Mouse (Mus musculus) forelimb bud, embryonic 11.5 days (tissue): ENCODE measurements at regions not wholly inside any gene's neighbourhood (a gene's known extent, or its start where the extent isn't known, plus 50 kb on each side); places are given as distances from the start of the nearest gene placed in this dataset.

ENCODE experiments used
- DNase-seq: peaks from one replicate; pipeline ENCODE4 v3.0.0-alpha.2; 2012; ENCODE audit warnings: low read depth, low spot score

DNA sequence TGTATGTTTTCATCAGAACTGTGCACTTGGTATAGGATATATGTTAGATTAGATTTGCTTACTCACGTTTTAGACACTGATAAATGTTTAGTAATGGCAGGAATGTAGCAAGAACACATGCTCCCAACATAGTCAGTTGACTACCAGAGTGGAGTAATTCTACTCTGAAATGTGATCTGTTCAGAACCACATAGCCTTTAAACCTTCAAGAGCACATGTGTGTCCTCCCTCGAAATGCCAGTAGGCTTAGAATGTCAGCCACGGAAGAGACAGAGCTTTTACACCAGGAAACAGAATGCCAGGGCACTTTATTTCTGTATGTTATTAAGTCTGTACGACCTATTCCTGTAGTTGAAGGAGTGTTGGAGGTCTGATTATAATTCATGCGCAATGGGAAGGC, 51.3 kb upstream of the Cd28 start:
- no peak for DNase-seq

DNA sequence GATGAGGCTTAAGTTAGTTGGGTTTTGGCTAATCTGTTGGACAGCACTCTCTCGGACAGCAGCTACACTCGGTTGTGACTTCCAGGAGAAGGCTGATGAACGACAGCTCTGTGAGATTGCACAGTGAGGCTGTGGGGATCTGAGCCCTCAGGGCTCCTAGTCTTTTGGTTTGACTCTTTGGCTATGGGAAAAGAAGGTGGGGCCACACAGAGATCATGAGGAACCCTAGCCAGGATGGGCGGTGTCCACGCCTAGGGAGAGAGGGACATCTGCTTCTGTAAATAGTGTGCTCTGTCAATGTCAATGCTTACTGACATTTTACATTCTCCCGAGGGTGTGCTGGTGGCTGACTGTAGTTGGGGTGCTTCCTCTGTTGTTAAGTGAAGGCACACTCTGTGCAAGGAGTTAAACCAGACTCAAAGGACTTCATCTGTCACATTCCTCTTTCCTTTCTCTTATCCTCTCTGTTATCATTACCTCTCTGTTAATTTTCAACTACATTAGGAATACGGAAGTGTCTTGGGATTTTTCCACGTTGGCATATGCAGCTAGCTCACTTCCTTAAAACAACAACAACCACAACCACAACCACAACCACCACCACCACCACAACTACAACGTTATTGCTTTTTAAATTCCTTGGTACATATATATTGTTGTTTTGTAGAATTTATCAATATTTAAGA, 54.2 kb upstream of the Cd28 start:
- DNase-seq: no peak

- DNase-seq: no peak
These were observed 54.7 kb upstream of the Cd28 start for GRCm38 (mm10) chr1:60661857-60662256.

DNA sequence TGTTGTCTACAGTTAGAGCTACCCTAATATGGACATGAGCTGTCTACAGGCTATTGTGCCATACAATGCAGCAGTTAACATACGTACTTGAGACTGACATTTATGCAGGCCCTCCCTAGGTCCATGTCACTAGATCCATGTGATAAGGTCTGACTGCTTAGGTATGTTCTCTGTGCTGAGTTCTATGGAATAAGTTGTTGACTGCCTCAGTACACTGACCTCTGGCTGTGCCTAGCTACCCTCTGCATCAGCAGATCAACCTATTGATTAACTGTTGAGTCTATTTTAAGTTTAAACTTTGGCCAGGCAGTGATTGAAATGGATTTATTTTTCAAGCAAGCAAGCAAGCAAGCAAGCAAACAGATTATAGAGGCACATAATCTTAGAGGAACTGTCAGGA, 57.0 kb upstream of the Cd28 start:
- no peak for DNase-seq

DNA sequence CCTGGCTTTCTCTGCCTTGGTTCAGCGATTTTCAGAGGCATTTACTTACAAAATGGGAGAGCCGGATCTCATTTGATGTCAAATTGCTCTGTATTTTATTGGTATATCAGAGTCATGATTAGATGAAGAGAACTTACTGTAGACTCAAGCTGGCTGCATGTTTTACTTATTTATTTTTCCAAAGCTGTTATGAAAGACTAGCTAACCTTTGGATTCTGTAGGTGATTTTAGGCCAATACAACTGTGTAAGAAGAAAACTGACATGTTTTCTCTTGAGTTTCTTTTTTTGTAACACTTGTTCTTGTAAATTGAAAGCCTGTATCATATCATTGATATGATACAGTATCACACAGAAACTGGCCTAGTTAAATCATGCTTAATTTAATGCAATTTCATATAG, 57.6 kb upstream of the Cd28 start:
- DNase-seq: no peak

GRCm38 (mm10) chr1:60658383-60658782, 58.2 kb upstream of the Cd28 start:
- no peak for DNase-seq

DNA sequence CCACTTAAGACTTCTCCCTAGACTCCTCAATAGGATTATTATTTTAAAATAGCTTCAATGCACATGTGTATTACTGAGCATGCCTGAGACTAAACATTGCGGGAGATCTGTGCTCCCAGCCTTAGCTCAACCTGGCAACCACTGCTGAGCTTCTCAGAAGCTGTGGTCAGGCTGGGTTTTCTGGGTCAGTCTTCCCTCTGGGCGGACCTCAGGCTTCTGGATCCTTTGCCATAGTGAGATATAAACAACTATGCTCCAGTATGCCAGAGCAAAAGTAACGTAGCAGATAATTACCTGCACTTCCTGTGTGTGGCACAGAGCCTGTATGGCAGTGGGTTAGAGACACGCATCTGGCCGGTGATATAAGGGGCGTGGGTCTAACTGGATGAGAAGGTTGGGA, 59.1 kb upstream of the Cd28 start:
- DNase-seq: no peak

DNA sequence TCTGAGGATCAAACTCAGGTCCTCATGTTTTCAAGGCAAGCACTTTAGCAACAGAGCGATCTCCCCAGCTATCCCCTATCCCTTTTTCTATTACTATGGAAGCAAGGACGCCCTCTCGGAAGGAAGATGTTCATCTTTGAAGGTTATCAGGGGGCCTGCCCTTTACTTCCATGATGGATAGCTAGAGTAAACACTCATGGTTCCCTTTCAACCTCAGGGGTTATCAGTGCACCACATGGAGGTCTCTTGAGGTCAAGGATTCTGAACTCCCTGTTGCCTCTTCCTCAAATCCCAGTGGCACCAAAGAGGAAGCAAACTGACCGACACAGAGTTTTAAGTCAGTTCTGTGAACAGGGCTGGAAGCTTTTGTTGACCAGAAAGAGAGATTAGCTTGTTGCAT, 59.6 kb upstream of the Cd28 start:
- DNase-seq: no peak

DNA sequence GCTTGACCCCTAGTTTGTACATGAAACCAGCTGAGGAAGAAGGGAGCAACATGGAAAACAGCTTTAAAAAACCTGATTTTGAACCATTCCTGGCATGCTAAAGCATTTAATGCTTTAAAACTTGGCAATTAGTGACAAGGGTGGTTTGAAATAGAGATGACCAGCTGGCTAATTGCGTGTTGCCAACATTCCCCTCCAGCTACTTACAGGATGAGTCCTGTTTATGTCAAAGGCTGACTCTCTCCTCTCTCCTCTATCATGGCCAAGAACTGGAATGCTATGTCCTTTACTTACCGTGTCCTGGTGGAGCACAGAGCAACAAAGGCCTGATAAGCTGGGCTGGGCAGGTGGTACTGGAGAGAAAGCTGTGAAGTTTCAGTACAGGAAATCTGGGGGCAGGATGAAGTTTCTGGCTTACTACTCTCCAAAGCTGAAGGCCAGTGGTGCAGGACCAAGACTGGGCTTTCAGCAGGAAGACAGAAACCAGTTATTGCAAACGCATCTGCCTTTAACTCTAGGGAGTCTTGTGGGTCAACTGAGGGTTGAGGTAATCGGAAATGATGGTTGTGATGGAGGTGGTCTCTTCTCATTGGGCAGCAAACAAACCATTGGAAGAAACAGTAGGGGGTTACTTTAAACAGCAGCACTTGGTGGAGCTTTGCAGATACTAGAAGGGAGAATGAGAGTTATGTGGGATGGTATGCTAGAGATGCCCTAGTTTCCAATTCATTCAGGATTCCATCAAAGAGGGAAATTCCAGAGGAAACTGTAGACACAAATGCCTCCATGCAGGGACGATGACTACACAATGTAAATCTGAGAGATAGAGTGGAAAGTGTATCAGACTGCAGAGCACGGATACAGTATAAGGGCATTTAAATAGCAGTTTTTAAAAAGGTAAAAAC, 60.7 kb upstream of the Cd28 start:
- DNase-seq: no peak

DNA sequence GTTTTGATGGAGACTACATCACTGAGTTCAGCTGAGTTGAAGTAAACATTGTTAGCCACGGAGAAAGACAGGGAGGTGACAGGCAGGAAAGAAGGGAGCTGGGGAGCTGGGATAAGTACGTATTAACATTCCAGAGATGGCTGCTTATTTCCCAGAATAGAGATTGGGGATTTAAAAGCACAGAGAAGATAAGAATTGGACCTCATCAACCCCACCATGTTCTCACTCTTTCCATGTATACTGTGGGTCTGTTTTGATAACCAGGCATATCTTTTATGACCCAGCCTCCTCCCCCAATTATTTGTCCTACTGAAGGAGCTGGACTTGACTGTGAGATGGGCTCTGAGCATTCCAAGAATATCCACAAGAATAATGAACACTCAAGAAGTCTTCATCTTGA, 61.4 kb upstream of the Cd28 start:
- DNase-seq: no peak

- DNase-seq: no peak
These were observed 64.0 kb upstream of the Cd28 start for GRCm38 (mm10) chr1:60652570-60653011.

DNA sequence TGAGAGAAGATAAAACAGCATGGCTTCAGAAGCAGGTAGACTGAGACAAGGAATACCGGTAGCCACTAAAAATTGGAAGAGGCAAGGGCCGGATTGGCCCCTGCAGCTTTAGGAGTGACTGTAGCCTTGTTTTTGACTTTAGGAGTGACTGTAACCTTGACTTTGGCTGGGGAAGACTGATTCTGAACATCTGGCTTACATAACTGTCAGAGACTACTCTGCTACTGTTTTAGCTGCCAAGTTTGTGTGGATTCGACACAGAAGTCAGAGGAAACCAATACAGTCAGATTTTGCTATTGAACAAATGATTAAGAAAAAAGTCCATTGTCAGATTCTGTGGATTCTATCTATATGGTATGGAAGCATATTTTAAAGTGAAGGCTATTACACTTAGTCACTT, 66.4 kb upstream of the Cd28 start:
- no peak for DNase-seq

- no peak for DNase-seq
These were observed 67.2 kb upstream of the Cd28 start for GRCm38 (mm10) chr1:60649303-60649850.

GRCm38 (mm10) chr1:60646828-60647227, 69.8 kb upstream of the Cd28 start:
- no peak for DNase-seq

DNA sequence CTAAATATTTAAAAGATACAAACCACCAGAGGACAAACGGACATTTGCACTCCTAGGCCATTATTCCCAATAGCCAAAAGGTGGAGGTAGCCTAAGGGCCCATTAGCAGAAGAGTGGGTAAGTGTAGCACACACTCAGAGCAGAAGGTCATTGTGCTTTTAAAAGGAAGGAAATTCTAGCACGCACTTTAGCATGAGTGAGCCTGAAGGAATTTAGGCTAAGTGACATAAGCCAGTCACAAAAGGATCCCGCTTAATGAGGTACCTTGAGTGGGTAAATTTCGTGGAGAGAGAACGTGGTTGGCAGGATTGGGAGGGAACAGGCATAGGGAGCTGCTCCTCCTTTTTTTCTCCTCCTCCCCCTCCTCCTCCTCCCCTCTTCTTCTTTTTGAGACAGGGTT, 70.4 kb upstream of the Cd28 start:
- DNase-seq: no peak

- DNase-seq: no peak
These were observed 71.4 kb upstream of the Cd28 start for GRCm38 (mm10) chr1:60645176-60645575.

- no peak for DNase-seq
These were observed 73.8 kb upstream of the Cd28 start for GRCm38 (mm10) chr1:60642761-60643160.

DNA sequence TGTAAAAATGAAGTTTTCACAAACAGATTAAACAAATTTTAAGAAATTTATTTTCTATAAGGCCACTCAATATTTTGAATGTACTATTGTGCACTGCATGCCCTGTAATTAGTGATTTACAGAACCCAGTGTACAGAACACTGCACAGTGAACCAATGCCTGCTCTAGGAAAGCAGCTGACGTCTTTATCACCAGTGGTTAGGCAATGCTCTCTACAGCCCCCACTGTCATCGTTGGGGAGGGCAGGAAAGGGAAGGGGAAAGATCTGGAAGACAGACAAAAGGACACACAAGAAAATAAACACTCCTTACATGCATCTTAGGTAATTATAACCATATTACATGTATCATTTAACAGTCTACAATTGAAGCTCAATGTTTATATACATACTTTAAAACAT, 74.4 kb upstream of the Cd28 start:
- DNase-seq: no peak

DNA sequence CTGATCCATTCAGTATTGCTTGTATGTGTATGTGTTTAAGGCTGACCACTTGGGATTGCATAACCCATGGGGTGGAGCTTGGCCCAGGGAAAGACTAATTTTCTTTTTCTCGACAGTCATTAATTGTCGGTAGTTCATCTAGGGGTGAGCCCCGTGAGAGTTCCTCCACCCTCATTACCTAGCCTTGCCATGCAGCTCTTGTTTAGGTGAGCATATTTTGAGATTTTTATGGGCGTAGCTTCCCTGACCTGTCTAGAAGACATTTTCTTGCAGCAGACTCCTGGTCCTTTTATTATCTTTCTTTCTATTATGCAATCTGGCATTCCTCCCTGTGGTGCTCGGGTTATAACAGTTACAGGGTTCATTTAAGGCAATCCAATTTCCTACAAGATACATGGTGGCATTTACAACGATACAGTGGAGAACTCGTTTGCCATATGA, 74.4 kb upstream of the Raph1 start:
- DNase-seq: no peak

DNA sequence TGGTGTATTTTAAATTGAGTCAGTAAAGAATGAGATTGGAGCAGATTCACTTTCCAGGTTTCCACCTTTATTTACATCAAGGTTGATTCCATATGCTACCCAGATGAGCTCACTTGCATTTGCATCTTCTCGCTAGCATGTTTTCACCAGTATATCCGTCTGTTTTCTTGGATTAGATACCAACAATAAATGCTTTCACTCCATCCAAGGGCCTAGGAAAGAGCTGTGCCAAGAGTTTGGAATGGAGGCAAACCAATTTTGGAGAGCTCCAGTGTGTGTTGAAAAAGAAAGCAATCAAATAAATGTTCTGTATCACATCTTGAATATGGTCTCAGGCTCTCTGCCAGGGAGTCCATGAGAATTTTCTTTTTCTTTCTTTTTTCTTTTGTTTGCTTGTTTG, 72.6 kb upstream of the Raph1 start:
- no peak for DNase-seq

GRCm38 (mm10) chr1:60639059-60639458, 72.2 kb upstream of the Raph1 start:
- no peak for DNase-seq

DNA sequence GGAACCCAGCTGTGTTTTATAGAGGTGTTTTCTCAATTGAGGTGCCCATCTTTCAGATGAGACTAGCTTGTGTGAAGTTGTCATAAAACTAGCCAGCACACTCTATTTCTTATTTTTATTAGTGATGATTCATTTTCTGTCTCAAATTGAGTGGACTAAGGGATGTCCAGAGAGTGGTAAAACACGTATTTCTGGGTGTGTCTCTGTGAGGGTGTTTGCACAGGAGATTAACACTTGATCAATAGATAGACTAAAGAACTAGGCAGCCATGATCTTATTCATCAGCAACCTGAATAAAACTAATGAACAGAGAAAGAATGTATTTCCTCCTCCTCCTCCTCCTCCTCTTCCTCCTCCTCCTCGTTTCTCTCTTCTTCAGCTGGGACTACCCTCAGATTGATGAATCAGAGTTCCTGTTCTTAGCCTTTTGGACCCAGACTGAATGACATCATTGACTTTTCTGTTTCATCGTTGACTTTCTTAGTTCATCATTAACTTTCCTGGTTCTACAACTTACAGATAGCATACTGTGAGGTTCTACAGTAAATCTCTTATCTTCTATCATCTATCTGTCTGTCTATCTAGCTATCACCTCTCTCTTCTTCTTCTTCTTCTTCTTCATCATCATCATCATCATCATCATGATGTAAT, 70.0 kb upstream of the Raph1 start:
- DNase-seq: no peak
